23 mouse cellular contexts compared by ENCODE assay signal in genomic region chr16:13118754-13119294, GRCm38 (mm10). TPM values are rescaled to one million over a fixed set of nuclear protein-coding genes. Genes with fewer than 3 reads are reported as not detected.
DNase-seq lines count a peak whose midpoint lies in the region; ATAC-seq and TF ChIP-seq lines count a peak whose summit lies in the region.
"Had no signal": no experiment of that assay in that cellular context is flagged by ENCODE, and none has a peak within 500 bp of the region (broad histone marks: within the 10 kb centered on the region; RNA-seq: fewer than 3 reads in every experiment).

No protein-coding gene starts in this region.

- ATAC-seq in midbrain, embryonic 11.5 days (ENCODE audit: low FRiP score), result no peak
- no peak for ATAC-seq in midbrain, embryonic 15.5 days (replicated peaks)
- ATAC-seq: activated CD4-positive, CD25-positive, alpha-beta regulatory T cell, adult 4 months; CD4-positive, CD25-positive, alpha-beta regulatory T cell, adult 4 months; hindbrain, postnatal 0 days had no signal

- no peaks in the 10 kb centered on the region for H3K9me3 ChIP-seq in midbrain, embryonic 11.5 days (ENCODE audit: control insufficient read depth, low read length)
- no peaks in the 10 kb centered on the region for H3K9me3 ChIP-seq in midbrain, embryonic 15.5 days
- no peaks in the 10 kb centered on the region for H3K9me3 ChIP-seq in ES-E14 (ENCODE audit: control insufficient read depth, insufficient read depth, low read depth, low read length)
- H3K9me3 ChIP-seq: forebrain, embryonic 12.5 days; hindbrain, embryonic 13.5 days had no signal

- no peak overlapping the region for H3K4me2 ChIP-seq in midbrain, embryonic 11.5 days
- no peak overlapping the region for H3K4me2 ChIP-seq in midbrain, embryonic 15.5 days
- H3K4me2 ChIP-seq: forebrain, embryonic 12.5 days; hindbrain, embryonic 13.5 days had no signal

- no peaks in the 10 kb centered on the region for H3K27me3 ChIP-seq in midbrain, embryonic 11.5 days (ENCODE audit: control insufficient read depth, insufficient read depth, low read length)
- no peaks in the 10 kb centered on the region for H3K27me3 ChIP-seq in midbrain, embryonic 15.5 days (replicated peaks)
- H3K27me3 ChIP-seq: forebrain, embryonic 12.5 days; hindbrain, embryonic 13.5 days had no signal

- WGBS in midbrain, embryonic 11.5 days, result 96% methylated on average over 2 of the region's 2 CpGs
- WGBS in midbrain, embryonic 15.5 days, result 98% methylated on average over 2 of the region's 2 CpGs

- H3K4me3 ChIP-seq in midbrain, embryonic 11.5 days (ENCODE audit: low read depth, low read length), result no peak overlapping the region
- H3K4me3 ChIP-seq in midbrain, embryonic 15.5 days, result no peak overlapping the region
- no peak overlapping the region for H3K4me3 ChIP-seq in ES-E14 (ENCODE audit: insufficient read depth in 1 of 2, low read depth in 1 of 2, low read length in 2 of 2, poor library complexity in 1 of 2, severe bottlenecking in 1 of 2)
- H3K4me3 ChIP-seq: forebrain, embryonic 12.5 days; hindbrain, embryonic 13.5 days had no signal

- DNase-seq in midbrain, embryonic 11.5 days (ENCODE audit: low spot score, missing footprints), result peak; percentile 68
- no peak for DNase-seq in ES-E14 (ENCODE audit: low read depth, low spot score)
- peak; percentile 36 for DNase-seq in adipocyte (ENCODE audit: low spot score)
- no peak for DNase-seq in embryo, embryonic 9.5 days (ENCODE audit: extremely low spot score)
- no peak for DNase-seq in cerebellum, adult 8-10 months
- no peak for DNase-seq in gastrocnemius, adult 18-20 months (ENCODE audit: low spot score)
- DNase-seq: adrenal gland, adult 8-10 months; adrenal gland, postnatal 36 days; B cell, adult 2 months; cerebellum, adult 11-12 months; cerebellum, adult 9-11 months; cerebellum, postnatal 36 days; gastrocnemius, postnatal 14 days; heart, postnatal 10 days; kidney, adult 11 months; kidney, adult 9 months had no signal

- in situ Hi-C loops in ES-E14 (cut with MboI; ENCODE audit: low sequenced_read_pairs in 2 of 2, unreplicated experiment in 2 of 2), result no loop called here

- H3K4me1 ChIP-seq in midbrain, embryonic 11.5 days (ENCODE audit: control insufficient read depth, insufficient read depth, low read length), result no peaks in the 10 kb centered on the region
- H3K4me1 ChIP-seq in midbrain, embryonic 15.5 days, result no peaks in the 10 kb centered on the region
- H3K4me1 ChIP-seq in ES-E14 (ENCODE audit: control insufficient read depth in 2 of 2, insufficient read depth in 2 of 2, low read length in 2 of 2, poor library complexity in 1 of 2), result peaks cover 0 to 11% of the 10 kb centered on the region in 2 experiments; a peak in 2 of 4 replicates
- H3K4me1 ChIP-seq: forebrain, embryonic 12.5 days; hindbrain, embryonic 13.5 days had no signal

- no peak overlapping the region for H3K27ac ChIP-seq in midbrain, embryonic 11.5 days (ENCODE audit: low read depth, low read length)
- H3K27ac ChIP-seq in midbrain, embryonic 15.5 days, result no peak overlapping the region
- H3K27ac ChIP-seq in ES-E14 (ENCODE audit: insufficient read depth, low read depth, low read length, poor library complexity, severe bottlenecking), result peak overlapping the region; percentile 92
- H3K27ac ChIP-seq: forebrain, embryonic 12.5 days; hindbrain, embryonic 13.5 days; hindbrain, postnatal 0 days; kidney, postnatal 0 days had no signal

- H3K36me3 ChIP-seq in midbrain, embryonic 11.5 days (ENCODE audit: control insufficient read depth, insufficient read depth, low read length), result no peaks in the 10 kb centered on the region; the same call in 1 of the 2 replicates
- H3K36me3 ChIP-seq in midbrain, embryonic 15.5 days (replicated peaks), result peaks cover 16% of the 10 kb centered on the region; the same call in 1 of the 2 replicates
- H3K36me3 ChIP-seq in ES-E14 (ENCODE audit: control insufficient read depth, insufficient read depth, low read length, poor library complexity, severe bottlenecking), result peaks cover 24% of the 10 kb centered on the region

- H3K9ac ChIP-seq in midbrain, embryonic 11.5 days (ENCODE audit: low read length), result no peak overlapping the region
- no peak overlapping the region for H3K9ac ChIP-seq in midbrain, embryonic 15.5 days
- peak overlapping the region; percentile 4; the same call in 1 of the 2 replicates for H3K9ac ChIP-seq in ES-E14 (ENCODE audit: insufficient read depth, low read depth, low read length, poor library complexity, severe bottlenecking)
- H3K9ac ChIP-seq: forebrain, embryonic 12.5 days; hindbrain, embryonic 13.5 days had no signal

TF ChIP-seq in ES-E14, 5 proteins besides CTCF, POLR2A, EP300 and RAD21:
- TF ChIP-seq MAFK (IDR thresholded peaks at IDR 0.05; ENCODE audit: insufficient read depth, low read depth, low read length), result peak; percentile 72; the same call in 1 of the 2 replicates
- TF ChIP-seq ZNF384 (IDR thresholded peaks at IDR 0.05; ENCODE audit: low read depth, low read length), result peak; percentile 93
- TF ChIP-seq ZC3H11A (IDR thresholded peaks at IDR 0.05; ENCODE audit: borderline replicate concordance, low read depth, low read length), result no peak

RNA-seq across cellular contexts. Expression of gene Ercc4, which starts 9.3 kb away (rescaled TPM):
- polyA plus RNA-seq in midbrain, embryonic 11.5 days (2014; fragmentation: Nextera tagmentation; extraction: Ambion mirVana), result 13.7 TPM in 2 replicates
- polyA plus RNA-seq in midbrain, embryonic 15.5 days (2015; fragmentation: Nextera tagmentation; extraction: Ambion mirVana), result 18.2 and 18.8 TPM in 2 replicates
- total RNA-seq in ES-E14 (2012; rRNA removed), result 18.2 and 21.4 TPM in 2 replicates
- 1 to 10 TPM; 5.0 to 5.1 TPM for total RNA-seq in gastrocnemius, adult 18-20 months (2021)

Comparison
In these comparisons a context has a peak if more than half of its experiments do, and no peak if none do; other contexts are left out.
1. DNase-seq: peak in midbrain, embryonic 11.5 days (single experiment) and adipocyte (single experiment); none in ES-E14 (single experiment), embryo, embryonic 9.5 days (single experiment), cerebellum, adult 8-10 months (single experiment) and gastrocnemius, adult 18-20 months (single experiment).